Mouse (Mus musculus) T-cell, adult 2 months (primary cell): Measurements from ENCODE around the gene Kdm4b.

Source experiments
- DNase-seq: peaks from one replicate; pipeline ENCODE4 v3.0.0; 2022; ENCODE audit warnings: low spot score

The Kdm4b gene

GRCm38 (mm10) chr17:56300186-56300585, 25.7 kb upstream of the Kdm4b start, which contains the start of gene Arrdc5:
TSS of gene Arrdc5 (minus strand) at chr17:56300286.
- no peak for DNase-seq

- DNase-seq: no peak
Measured at GRCm38 (mm10) chr17:56302363-56302996, 23.4 kb upstream of the Kdm4b start.

DNA sequence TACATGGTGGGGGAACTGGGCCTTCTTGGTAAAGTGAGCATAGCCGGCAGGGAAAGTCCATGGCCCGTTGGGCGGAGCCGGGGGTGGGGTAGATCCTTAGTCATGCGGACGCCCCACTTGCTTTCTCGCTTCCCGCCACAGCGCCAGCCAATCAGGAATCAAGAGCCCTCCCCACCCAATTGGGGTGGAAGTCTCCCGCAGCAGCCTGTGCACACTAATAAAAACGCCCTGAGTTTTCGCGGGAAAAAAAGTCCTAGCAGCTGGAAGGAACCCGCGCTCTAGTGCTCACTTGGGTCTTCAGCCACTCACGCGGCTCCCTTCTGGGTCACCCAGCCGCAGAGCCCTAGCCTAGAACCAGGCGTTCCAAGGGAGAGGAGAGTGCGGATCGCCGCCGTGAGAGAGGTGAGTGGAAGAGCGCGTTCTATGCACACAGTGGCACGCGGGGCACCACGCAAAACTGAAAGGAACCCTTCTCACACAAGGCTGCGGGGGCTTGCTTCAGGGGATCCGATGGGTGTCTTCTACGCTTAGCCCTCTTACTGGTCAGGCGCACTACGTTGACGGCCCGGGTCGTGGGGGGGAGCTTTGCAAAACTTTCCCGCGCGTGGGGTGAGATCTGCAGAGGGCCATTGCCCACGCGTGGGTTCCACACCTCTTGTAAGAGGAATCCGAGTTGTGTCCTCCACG, 22.6 kb upstream of the Kdm4b start, which contains the start of gene Uhrf1:
Gene Uhrf1, plus strand, starts transcription at position 162 of the 687 bp plus-strand sequence.
- DNase-seq: peak; percentile 51

DNA sequence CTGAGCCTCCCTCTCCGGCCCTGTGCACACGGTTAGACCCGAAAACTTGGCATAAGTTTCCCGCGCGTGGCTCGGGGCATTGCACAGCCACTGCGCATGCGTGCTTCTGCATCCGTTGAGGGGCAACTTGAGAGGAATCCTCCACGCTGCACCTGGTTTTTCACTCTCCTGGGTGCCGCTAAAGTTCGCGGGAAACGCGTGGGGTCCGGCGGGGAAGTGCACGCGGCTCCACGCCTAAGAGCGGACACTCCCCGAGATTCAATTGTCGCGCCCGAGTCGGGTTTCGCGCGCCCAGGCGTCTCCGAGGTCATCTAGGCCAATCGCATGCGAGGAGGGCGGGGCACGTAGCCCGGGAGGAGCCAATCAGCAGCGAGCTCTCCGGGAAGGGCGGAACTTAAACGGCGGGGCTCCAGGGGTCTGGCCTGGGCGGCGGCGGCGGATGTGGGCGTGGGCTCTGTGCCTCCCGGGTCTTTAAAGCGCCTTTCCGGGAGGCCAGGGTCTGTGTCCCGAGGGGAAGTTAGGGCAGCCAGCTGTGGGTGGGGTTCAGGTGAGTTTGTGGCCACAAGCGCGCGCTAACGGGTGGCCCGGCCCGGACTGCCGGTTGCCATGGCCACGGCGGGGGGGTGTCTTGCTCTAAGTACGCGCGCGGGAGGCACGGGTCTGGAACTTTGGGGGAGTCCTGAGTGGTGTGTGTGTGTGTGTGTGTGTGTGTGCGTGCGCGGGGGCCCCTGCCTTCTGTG, 21.8 kb upstream of the Kdm4b start:
- peak; percentile 95 for DNase-seq

- no peak for DNase-seq
Measured at GRCm38 (mm10) chr17:56304718-56305117, 21.1 kb upstream of the Kdm4b start.

GRCm38 (mm10) chr17:56305156-56305555, 20.7 kb upstream of the Kdm4b start:
- DNase-seq: no peak

DNA sequence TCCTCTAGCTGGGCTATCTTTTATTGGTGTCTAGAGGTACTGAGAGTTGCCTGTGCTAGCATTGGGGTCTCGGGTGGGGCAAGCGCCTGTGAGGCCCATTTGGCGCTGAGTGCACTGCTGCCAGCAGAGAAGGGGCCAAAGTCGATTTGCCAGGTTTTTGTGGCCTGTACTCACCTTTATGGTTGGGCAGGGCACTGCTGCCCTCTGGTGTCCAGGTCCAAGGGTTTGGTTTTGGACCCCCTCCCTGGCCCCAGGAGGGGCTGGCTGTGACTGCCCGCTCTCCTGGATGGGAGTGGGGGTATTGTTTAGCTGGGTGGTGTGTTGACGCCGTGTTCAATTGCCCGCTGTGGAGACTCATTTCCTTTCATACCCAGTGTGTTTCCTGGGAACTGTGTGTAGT, 20.0 kb upstream of the Kdm4b start:
- DNase-seq: no peak

GRCm38 (mm10) chr17:56308088-56308487, 17.8 kb upstream of the Kdm4b start:
- DNase-seq: no peak

GRCm38 (mm10) chr17:56309191-56309945, 16.5 kb upstream of the Kdm4b start:
- DNase-seq: no peak

DNA sequence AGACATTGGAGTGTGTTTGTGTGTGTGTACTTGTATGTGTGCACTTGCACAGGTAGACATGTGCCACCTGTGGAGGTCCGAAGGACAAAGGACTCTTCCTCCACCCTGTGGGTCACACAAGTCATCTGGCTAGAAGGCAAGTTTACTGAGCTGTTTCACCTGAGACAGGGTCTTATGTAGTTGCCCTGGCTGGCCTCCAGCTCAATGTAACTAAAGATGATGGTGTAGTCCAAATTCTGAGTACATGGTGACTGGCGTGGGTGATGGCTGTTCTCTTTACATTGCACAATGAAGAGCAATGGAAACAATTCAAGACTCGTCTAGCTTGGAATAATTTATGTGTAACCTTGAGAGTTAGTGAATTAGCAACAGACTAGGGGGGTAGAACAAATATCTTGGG, 1.4 kb upstream of the Kdm4b start:
- no peak for DNase-seq

- DNase-seq: no peak
Measured at GRCm38 (mm10) chr17:56326153-56327147, 588 bp downstream of the Kdm4b start.

- DNase-seq: no peak
Measured at GRCm38 (mm10) chr17:56329267-56329666, 3.4 kb downstream of the Kdm4b start.

DNA sequence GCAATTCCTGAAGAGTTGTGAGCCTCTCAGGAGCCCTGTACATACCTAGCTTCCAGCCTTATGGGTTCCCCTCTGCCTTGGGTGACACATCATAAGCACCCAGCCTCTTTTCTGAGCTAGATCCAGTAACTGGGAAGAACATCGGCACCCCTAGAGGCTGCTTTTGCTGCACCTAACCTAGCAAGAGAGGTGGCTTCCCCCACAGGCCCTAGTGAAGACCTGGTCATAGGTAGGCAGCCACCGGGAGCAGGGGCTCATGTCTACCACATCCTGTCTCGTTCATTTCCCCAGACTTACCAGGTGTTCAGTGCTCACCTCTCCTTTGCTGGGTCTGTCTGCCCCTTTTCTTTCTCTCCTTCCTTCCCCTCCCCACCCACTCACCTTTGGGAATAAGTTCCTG, 4.5 kb downstream of the Kdm4b start:
- peak; percentile 54 for DNase-seq

DNA sequence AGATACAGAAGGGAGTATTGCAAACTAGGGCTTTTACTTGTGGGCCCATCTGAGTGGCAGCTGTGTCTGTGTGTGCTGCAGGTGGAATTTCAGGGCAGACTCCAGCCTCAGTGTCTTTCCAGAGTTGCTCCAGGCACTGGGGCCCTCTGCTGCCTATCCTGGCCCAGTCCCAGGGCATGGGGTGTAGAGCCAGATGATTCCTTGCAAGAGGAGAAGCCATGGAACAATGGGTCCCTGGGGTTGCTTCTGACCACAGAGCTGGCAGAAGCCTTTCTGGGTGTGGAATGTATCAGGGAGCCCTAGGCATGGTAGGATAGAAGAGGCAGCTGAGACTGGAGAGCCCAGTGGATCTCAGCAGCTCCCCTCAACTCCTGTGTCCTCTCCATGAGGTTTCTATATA, 5.4 kb downstream of the Kdm4b start:
- no peak for DNase-seq

DNA sequence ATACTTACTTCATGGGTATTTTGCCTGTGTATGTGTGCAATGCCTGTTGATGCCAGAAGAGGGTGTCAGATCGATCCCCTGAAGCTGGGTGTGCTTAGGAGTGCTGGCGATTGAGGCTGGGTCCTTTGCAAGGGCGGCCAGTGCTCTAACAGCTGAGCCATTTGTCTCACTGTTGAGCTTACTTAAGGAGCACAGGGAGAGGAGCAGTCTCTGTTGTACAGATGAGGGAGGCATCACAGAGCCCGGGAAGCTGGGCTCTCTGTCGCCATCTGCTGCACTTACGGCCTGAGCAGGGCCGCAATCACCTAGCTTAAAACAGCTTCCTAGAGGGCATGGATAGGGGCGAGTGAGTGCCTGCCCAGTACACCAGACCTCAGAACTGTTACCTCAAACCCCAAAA, 7.1 kb downstream of the Kdm4b start:
- DNase-seq: no peak

DNA sequence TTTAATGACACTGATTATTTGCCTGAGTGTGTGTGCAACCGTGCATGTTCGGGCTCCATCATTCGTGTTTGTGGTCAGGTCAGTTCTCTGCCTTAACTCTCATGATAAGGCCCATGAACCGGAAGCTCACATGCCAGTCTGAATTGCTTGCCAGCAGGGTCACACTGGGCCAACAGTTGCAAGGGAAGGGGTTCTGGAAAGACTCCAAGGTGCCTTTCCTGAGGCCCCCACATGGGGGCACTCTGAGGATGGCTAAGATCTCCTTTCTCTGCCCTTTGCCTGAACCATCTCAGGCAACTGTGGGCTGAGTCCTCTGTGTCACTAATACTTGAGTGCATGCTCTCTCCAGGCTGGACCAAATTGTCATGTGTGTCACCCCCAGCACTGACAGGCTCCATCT, 11.3 kb downstream of the Kdm4b start:
- peak; percentile 52 for DNase-seq

- no peak for DNase-seq
Measured at GRCm38 (mm10) chr17:56337791-56338190, 11.9 kb downstream of the Kdm4b start.

DNA sequence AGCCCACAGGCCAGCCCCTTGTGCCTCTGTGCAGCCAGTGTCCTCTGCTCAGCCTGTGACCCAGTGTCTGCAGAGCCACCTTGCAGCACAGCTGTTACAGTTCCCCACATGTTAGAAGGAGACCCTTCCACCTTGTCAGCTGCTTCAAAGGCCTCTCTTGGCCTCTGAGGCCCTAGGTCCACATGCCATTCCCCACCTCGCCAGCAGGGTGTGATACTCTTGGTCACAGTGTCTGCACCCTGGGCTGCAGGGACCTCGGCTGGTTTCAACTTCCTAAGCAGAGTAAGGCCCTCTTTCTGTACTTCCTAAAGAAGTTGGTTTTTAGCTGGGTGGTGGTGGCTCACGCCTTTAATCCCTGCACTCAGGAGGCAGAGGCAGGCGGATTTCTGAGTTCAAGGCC, 13.0 kb downstream of the Kdm4b start:
- peak; percentile 54 for DNase-seq

DNA sequence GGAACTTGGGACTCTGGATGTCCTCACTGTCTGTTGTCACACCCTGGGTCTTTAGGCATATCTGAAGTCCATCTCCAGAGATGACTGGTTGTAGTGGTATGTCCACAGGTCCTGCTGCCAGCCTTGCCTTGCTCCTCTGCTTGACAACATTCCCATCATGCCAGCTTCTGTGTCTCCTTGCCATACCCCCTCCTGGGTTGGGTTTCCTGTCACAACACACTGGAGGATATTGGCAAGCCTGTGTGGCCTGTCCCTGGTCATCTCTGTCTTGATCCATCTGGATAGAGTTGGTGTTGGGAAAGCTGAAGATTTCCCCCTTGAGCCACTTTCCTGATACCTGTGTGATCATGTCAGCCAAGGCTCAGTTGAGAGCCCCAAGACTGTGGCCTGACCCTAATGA, 14.9 kb downstream of the Kdm4b start:
- DNase-seq: no peak

DNA sequence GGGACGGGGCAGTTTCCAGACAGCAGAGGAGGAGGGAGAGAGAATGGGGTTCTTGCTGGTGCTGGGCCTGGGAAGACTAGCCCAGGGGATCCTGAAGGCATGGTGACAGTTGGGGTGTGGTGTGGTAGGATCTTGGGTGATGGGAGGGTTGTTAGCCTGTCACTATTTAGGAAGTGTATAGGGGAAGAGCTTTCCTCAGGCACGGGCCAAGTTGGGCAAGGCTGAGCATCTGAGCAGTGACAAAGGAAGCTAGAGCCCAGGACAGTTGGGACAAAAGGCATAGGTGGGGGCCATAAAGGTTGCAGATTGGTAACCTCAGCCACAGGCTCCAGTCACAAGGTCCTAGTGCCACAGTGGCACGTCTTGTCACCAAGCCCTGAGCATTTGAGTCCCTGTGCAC, 17.6 kb downstream of the Kdm4b start:
- no peak for DNase-seq

GRCm38 (mm10) chr17:56345364-56345763, 19.5 kb downstream of the Kdm4b start:
- no peak for DNase-seq
